Mouse (Mus musculus) stomach, embryonic 14.5 days (tissue): ENCODE results near the gene Bglap2. TPM values are rescaled to one million over a fixed set of nuclear protein-coding genes. Genes with fewer than 3 reads are reported as not detected.

Experiments
- ATAC-seq: fragments of 200-750 bp; cut with Nextera tagmentation; 2 replicates; pipeline ENCODE4 v1.8.0; 2017; ENCODE audit warnings: low read depth, moderate TSS enrichment; ENCODE audit not compliant: insufficient number of reproducible peaks, insufficient read depth, low FRiP score
- H3K27ac ChIP-seq: fragments of 300-500 bp; sonication (generic); 2 replicates; pipeline ENCODE4 v1.5.1; 2014; ENCODE audit warnings: mild to moderate bottlenecking, low read length, moderate library complexity, mixed read lengths
- H3K27me3 ChIP-seq: fragments of 300-500 bp; sonication (generic); 2 replicates; pipeline ENCODE4 v1.6.1; 2014; ENCODE audit warnings: low read length, control low read depth, mixed read lengths; ENCODE audit not compliant: control insufficient read depth, insufficient read depth
- H3K36me3 ChIP-seq: fragments of 300-500 bp; sonication (generic); 2 replicates; pipeline ENCODE4 v1.6.1; 2014; ENCODE audit warnings: mild to moderate bottlenecking, control low read depth, low read length, moderate library complexity, mixed read lengths; ENCODE audit not compliant: control insufficient read depth, insufficient read depth
- H3K4me1 ChIP-seq: fragments of 300-500 bp; sonication (generic); 2 replicates; pipeline ENCODE4 v1.6.1; 2014; ENCODE audit warnings: low read length, control low read depth, mixed read lengths; ENCODE audit not compliant: control insufficient read depth, insufficient read depth
- H3K4me2 ChIP-seq: fragments of 300-500 bp; sonication (generic); replicated peaks from 2 replicates; pipeline ENCODE4 v1.6.1; 2014; ENCODE audit warnings: low read depth, low read length, control low read depth
- H3K4me3 ChIP-seq: fragments of 300-500 bp; sonication (generic); 2 replicates; pipeline ENCODE4 v1.5.1; 2014; ENCODE audit warnings: low read depth, low read length, control low read depth
- H3K9ac ChIP-seq: fragments of 300-500 bp; sonication (generic); replicated peaks from 2 replicates; pipeline ENCODE4 v1.6.1; 2014; ENCODE audit warnings: low read depth, mild to moderate bottlenecking, control low read depth, low read length, moderate library complexity, mixed read lengths
- H3K9me3 ChIP-seq: fragments of 300-500 bp; sonication (generic); 2 replicates; pipeline ENCODE4 v1.6.1; 2016; ENCODE audit warnings: low read depth, low read length, control low read depth; ENCODE audit not compliant: control insufficient read depth
- WGBS: fragments of 180-500 bp; shearing (Covaris S2); extraction: QIAGEN DNeasy Blood & Tissue Kit; methylation state at CpG from one replicate; pipeline ENCODE4 v1.1.7; 2014; 5-methylcytosine and 5-hydroxymethylcytosine counted together
- polyA plus RNA-seq: library from polyadenylated mRNA; unstranded; fragments of >200 nt; fragmentation: Nextera tagmentation; extraction: Ambion mirVana; gene quantifications from 2 replicates; pipeline ENCODE4 v1.2.1, GENCODE M21; 2014

The Bglap2 gene
- polyA plus RNA-seq, 1 experiment from 2014 or later: not detected

GRCm38 (mm10) chr3:88339006-88339405 is 39.5 kb downstream of the Bglap2 start:
- WGBS: 73% methylated on average over 3 of the region's 3 CpGs
- H3K27ac ChIP-seq: no peak overlapping the region
- peaks cover 22% of the 10 kb centered on the region; the same call in 1 of the 2 replicates for H3K36me3 ChIP-seq
- peaks cover 18% of the 10 kb centered on the region for H3K4me1 ChIP-seq
- no peak for ATAC-seq
- H3K9ac ChIP-seq: no peak overlapping the region
- no peak overlapping the region for H3K4me2 ChIP-seq
- no peaks in the 10 kb centered on the region for H3K27me3 ChIP-seq
- H3K4me3 ChIP-seq: no peak overlapping the region
- no peaks in the 10 kb centered on the region for H3K9me3 ChIP-seq

- Histone ChIP-seq H3K9ac (no peak overlapping the region), H3K27me3 (no peaks in the 10 kb centered on the region), H3K36me3 (peaks cover 15% of the 10 kb centered on the region; the same call in 1 of the 2 replicates), H3K27ac (no peak overlapping the region), H3K4me1 (peaks cover 18% of the 10 kb centered on the region), H3K4me2 (no peak overlapping the region), H3K9me3 (no peaks in the 10 kb centered on the region), H3K4me3 (no peak overlapping the region)
- WGBS: 92% methylated on average over 7 of the region's 7 CpGs
- ATAC-seq: no peak
Measured at GRCm38 (mm10) chr3:88338316-88338715, 40.2 kb downstream of the Bglap2 start.

- Histone ChIP-seq H3K9me3 (no peaks in the 10 kb centered on the region), H3K4me2 (peak overlapping the region; percentile 51; the same call in 1 of the 2 replicates), H3K4me3 (peak overlapping the region; percentile 70; the same call in 1 of the 2 replicates), H3K4me1 (peaks cover 18% of the 10 kb centered on the region), H3K27me3 (no peaks in the 10 kb centered on the region), H3K36me3 (peaks cover 7% of the 10 kb centered on the region; the same call in 1 of the 2 replicates), H3K27ac (peak overlapping the region; percentile 27; the same call in 1 of the 2 replicates), H3K9ac (no peak overlapping the region)
- 67% methylated on average over 11 of the region's 11 CpGs for WGBS
- no peak for ATAC-seq
Measured at GRCm38 (mm10) chr3:88337367-88338020, 41.0 kb downstream of the Bglap2 start.

GRCm38 (mm10) chr3:88336058-88337013 is 42.2 kb downstream of the Bglap2 start, which contains the start of the genes Tmem79 and Smg5:
TSS of gene Tmem79 (minus strand) at chr3:88336148.
TSS of gene Smg5 (plus strand) at chr3:88336260.
- Histone ChIP-seq H3K9ac (peak within 1 kb of the TSS; percentile 80), H3K4me2 (peak within 1 kb of the TSS; percentile 51), H3K27ac (peak within 1 kb of the TSS; percentile 94), H3K9me3 (no peaks in the 10 kb centered on the region), H3K4me3 (peak within 1 kb of the TSS; percentile 70), H3K4me1 (peaks cover 18% of the 10 kb centered on the region), H3K27me3 (no peaks in the 10 kb centered on the region), H3K36me3 (no peaks in the 10 kb centered on the region)
- WGBS: 2% methylated on average over 65 of the region's 66 CpGs
- ATAC-seq: peak; percentile 89

GRCm38 (mm10) chr3:88335436-88336053 is 43.0 kb downstream of the Bglap2 start:
- peak overlapping the region; percentile 94 for H3K27ac ChIP-seq
- H3K4me2 ChIP-seq: peak overlapping the region; percentile 46
- peak; percentile 11; the same call in 1 of the 2 replicates for ATAC-seq
- no peaks in the 10 kb centered on the region for H3K27me3 ChIP-seq
- H3K9me3 ChIP-seq: no peaks in the 10 kb centered on the region
- H3K4me1 ChIP-seq: peaks cover 18% of the 10 kb centered on the region
- H3K4me3 ChIP-seq: peak overlapping the region; percentile 70
- H3K9ac ChIP-seq: peak overlapping the region; percentile 80
- WGBS: under 1% methylated on average over 27 of the region's 27 CpGs
- H3K36me3 ChIP-seq: no peaks in the 10 kb centered on the region

- Histone ChIP-seq H3K36me3 (no peaks in the 10 kb centered on the region), H3K9me3 (no peaks in the 10 kb centered on the region), H3K9ac (peak overlapping the region; percentile 80), H3K4me3 (peak overlapping the region; percentile 70), H3K27ac (peak overlapping the region; percentile 94; the same call in 1 of the 2 replicates), H3K27me3 (no peaks in the 10 kb centered on the region), H3K4me1 (peaks cover 18% of the 10 kb centered on the region), H3K4me2 (peak overlapping the region; percentile 46)
- WGBS: 33% methylated on average over 3 of the region's 3 CpGs
- no peak for ATAC-seq
Measured at GRCm38 (mm10) chr3:88334902-88335435, 43.5 kb downstream of the Bglap2 start.

- peak overlapping the region; percentile 82 for H3K27ac ChIP-seq
- peak; percentile 54 for ATAC-seq
Measured at GRCm38 (mm10) chr3:88334029-88334658, 44.4 kb downstream of the Bglap2 start.

More at GRCm38 (mm10) chr3:88334029-88334658, 44.4 kb downstream of the Bglap2 start:
- no peaks in the 10 kb centered on the region for H3K9me3 ChIP-seq
- peaks cover 2% of the 10 kb centered on the region; the same call in 1 of the 2 replicates for H3K36me3 ChIP-seq
- peaks cover 18% of the 10 kb centered on the region for H3K4me1 ChIP-seq
- H3K9ac ChIP-seq: no peak overlapping the region
- H3K4me3 ChIP-seq: peak overlapping the region; percentile 25
- 34% methylated on average over 12 of the region's 12 CpGs for WGBS
- no peaks in the 10 kb centered on the region for H3K27me3 ChIP-seq
- H3K4me2 ChIP-seq: peak overlapping the region; percentile 34
